Mouse (Mus musculus) brain, embryonic 14.5 days (tissue): ENCODE data around the gene Gm11172.

Experiments used
- CTCF ChIP-seq: fragments of 200-500 bp; IDR thresholded peaks from 2 replicates; pipeline ENCODE4 v1.5.1; 2012; ENCODE audit warnings: inconsistent platforms, mild to moderate bottlenecking, moderate library complexity, borderline replicate concordance; ENCODE audit not compliant: insufficient read depth, insufficient read length; ENCODE audit errors: extremely low read depth
- POLR2A ChIP-seq: fragments of 200-500 bp; IDR thresholded peaks from 2 replicates; pipeline ENCODE4 v1.6.1; 2012; ENCODE audit warnings: mild to moderate bottlenecking, inconsistent platforms, borderline replicate concordance; ENCODE audit not compliant: poor library complexity, insufficient read depth, insufficient read length, severe bottlenecking; ENCODE audit errors: extremely low read depth

GRCm38 (mm10) chr16:10767158-10767557 lies 45.6 kb upstream of the Gm11172 start:
- peak; percentile 67; the same call in 1 of the 2 replicates for TF ChIP-seq CTCF
- no peak for TF ChIP-seq POLR2A
